Mouse (Mus musculus) T-helper 2 cell (primary cell): ENCODE data around the gene Arsb.

ENCODE experiments used
- in situ Hi-C: fragments of 300-600 bp; cut with MboI, MseI; formaldehyde crosslinking; loops from one replicate; pipeline ENCODE4 v1.15.1; 2025; ENCODE audit warnings: high pct_unique_total_duplicates

Arsb gene

DNA sequence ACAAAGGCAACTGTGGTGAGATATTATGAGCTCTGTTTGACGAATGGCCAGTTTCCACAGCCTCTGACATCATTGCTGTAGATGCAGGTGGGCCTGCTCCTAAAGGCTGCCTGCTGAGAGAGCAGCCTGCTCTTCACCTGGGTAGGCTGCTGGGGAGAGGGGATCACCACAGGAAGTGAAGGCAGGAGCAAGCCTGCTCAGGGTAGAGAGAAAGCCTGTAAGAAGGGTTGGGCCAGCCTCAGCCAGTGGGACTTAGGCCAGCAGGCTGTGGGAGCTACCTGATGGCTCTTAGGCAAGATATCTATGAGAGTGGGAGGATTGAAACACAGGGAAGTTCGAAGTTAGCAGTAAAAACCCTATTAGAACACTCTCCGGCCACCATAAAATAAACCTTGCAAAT, 117.5 kb downstream of the Arsb start:
- in situ Hi-C loops, result no loop called here

DNA sequence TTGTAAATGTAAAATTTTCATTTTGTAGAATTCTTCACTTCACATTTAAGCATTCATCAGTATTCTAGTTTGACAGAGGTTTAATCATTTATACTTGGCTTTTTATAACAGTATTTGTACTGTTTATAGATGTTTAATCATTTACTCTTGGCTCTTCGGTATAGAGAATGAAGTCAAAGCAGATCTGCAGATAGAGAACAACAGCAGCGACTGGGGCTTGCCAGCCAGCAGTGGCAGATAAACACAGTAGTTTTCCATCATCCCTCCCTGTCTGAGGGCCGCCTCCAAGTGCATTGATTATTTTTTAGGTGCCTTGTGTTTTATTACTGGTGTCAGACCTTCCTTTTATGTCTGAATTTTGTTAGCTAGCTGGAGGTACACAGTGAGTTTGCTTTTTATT, 118.6 kb downstream of the Arsb start:
- in situ Hi-C loops, result no loop called here

DNA sequence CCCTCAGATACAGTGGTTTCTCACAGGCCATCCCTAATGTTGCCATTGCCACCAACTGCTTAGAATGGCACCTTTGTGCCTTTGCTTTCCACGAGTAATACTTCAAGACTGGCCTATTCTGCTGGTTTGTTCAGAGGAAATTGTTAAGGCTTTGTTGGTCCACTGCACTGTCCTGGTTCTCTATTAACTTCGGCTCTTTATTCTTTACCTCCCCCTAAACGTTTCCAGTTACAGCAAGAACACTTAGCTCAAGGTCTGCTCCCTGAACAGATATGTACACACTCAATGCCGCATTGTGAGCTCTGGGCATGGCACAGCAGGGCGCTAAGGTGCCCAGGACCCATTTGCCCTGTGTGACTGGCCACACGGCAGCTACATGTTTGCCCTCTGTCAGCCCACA, 119.8 kb downstream of the Arsb start:
- in situ Hi-C loops, result no loop called here

DNA sequence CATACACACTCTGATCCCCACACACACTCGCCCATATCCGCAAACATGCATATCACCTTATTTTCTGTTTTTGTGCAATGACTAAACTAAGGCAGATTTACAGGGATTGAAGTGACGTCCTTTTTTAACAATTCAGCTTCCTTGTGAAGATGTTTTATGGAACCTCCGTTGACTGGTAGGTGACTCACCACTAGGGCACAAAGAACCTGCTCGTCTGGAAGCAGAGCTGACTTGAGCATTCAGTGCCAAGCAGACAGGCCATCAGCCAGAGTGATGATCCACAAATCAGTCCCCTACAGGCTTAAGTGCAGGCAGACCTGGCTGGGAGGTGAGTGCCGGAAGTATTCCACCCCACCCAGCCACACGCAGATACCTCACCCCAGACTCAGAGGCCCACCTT, 120.7 kb downstream of the Arsb start:
- in situ Hi-C loops, result no loop called here

DNA sequence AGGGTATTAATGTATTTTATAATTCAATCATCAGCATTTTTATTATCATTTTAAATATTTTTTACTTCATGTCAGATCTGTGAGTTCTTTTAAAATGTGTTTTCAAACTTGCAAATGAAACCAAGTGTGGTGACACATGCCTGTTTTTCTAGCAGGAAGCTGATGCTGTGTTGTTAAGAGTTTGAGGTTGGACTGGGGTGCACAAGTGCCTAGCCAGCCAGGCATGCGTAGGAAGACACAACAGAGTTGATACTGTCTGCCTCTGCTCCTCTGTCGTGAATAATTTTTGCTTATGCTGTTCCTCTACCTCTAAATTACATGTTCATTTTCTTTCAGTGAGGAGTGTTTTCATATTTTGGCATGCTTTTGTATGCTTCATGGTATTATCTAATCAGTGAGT, 122.7 kb downstream of the Arsb start:
- in situ Hi-C loops, result no loop called here

DNA sequence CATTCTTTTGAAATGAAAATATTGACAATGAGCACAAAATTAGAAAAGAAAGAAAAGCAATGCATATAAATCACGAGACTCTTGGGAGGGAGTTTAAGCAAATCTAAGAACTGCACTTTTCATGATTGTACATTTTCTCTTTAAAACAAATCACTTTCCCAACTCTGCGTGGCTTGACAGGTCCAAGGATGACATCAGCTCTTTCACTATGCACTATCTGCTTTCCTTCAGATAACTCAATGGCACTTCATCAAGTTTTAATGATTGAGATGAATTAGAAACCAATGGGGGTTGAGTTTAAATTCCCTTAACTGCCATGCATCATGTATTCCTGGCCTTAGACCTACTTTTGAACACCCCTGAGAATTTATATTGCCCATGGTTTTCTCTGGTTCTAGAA, 124.0 kb downstream of the Arsb start:
- in situ Hi-C loops, result no loop called here

DNA sequence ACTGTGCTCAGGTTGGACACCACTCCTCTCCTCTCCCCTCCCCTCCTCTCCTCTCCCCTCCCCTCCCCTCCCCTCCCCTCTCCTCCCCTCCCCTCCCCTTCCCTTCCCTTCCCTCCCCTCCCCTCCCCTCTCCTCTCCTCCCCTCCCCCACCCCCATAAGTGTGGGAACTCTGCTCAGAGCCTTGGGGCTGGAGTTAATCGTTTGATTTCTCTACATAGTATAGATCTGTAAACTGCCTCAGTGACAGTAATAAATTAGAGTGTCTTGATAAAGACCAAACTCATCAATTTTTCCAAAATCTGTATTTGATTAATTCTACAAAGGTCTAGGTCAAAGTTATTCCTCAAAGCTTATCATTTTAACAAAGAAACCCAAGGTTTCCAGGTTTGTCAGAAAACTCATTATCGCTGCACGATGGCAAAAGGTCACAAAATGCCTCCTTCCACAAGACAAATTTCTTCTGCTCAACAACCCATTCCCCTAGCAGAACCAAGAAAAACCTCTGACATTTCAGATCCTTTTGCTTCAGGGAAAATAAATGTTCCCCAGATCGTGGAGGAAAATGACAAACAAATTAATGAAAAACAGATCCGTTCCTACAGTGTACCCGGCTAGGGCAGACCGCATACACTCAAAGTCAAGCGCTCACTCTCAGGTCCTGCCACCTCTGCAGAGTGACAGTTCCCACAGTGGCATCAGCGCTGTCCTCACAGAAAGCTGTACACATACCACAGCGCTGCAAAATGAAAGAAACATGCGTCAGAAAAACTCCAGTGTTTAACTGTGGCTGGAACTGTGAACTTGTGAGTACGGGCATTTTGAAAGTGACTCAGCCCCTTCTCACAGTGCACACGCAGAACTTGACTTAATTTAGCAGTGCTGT, 126.8 kb downstream of the Arsb start:
- in situ Hi-C loops, result no loop called here

DNA sequence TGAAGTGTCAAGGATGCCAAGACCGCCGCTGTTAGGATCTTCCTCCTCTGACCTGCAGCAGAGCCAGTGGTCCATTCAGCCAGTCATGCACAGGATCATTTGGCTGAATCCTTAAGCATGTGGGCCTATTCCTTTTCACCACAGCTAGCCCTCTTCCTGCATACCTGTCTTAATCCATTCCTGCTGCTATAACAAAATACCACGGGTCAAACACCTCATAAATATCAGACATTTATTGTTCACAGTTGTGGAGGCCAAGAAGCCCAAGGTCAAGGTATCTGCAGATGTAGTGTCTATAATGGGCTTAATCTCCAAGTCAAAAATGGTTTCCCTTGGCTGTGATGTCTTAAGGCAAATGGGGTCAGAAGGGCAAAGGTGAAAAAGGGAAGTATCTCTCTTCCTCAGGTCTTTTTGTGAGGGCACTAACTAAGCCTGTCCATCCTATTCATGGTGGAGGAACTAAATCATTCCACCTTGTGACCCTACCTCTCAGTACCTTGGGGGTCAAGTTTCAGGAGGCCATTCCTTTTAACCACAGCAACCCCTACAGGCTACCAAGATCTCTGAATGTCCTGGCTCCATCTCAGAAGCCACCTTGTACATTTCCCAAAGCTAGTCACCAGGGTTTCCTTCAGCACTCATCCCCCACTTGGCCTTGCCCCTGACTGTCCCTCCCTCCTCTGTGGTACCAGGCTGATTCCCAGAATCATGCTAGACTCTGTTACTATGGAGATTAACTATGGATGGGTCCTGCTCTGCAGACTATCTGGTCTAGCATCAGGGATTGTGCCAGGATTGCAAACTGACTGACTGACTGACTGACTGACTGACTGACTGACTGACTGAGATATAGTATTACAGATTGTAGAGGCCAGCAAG, 128.2 kb downstream of the Arsb start:
- in situ Hi-C loops, result loop anchor here (5.0 kb wide), 1 partner anchor 103 kb away; no protein-coding TSS in a partner anchor

DNA sequence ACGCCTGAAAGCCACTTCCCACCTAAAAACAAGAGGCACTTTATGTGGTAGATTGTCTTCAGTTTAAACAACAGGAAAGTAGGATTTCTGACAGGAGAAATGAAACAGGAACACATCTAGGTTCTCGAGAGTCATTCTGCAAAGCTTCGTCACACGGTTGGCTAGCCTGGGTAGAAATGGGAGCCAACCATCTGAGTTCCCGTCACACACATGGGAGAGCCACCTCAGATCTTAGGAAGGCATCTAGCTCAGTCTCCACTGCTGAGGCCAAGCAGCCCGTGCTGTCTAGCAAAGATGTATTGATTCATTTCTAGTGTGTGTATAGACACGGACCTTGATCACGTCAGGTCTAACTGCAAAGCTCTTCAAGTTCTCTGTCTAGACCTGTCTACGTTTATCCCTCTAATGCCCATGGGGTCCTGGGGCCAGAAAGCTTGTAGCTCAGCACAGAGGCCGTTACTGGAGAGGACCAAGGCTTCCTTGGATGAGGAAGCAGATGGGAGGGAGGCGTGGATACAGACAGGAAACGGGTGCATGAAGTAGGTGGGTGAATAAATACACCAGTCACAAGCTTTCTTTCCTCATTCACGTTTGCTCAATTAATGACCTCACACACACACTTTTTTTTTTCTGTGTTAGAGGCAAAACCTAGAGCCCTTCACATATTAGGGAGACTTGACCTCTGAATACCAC, 129.7 kb downstream of the Arsb start:
- in situ Hi-C loops, result loop anchor here (5.0 kb wide), 1 partner anchor 101 kb away; no protein-coding TSS in a partner anchor

DNA sequence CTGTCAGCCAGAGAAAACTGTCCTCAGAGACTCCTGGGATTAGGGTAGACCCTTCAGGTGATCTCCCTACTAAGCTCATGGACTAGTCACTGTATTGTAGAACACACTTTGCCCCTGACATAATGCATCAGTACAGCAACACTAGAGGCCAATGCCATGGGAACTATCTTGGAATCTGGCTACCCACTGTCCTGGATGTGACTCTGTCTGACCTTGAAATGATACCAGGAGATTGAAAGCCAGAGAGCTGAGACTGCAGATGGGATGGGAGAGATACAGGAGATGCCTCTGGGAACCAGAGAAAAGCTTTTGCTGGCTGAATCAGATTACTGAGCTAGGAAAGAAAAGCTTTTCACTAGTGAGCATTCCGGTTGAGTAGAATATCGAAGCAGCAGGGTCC, 130.7 kb downstream of the Arsb start:
- in situ Hi-C loops, result loop anchor here (5.0 kb wide), 1 partner anchor 100 kb away; no protein-coding TSS in a partner anchor

DNA sequence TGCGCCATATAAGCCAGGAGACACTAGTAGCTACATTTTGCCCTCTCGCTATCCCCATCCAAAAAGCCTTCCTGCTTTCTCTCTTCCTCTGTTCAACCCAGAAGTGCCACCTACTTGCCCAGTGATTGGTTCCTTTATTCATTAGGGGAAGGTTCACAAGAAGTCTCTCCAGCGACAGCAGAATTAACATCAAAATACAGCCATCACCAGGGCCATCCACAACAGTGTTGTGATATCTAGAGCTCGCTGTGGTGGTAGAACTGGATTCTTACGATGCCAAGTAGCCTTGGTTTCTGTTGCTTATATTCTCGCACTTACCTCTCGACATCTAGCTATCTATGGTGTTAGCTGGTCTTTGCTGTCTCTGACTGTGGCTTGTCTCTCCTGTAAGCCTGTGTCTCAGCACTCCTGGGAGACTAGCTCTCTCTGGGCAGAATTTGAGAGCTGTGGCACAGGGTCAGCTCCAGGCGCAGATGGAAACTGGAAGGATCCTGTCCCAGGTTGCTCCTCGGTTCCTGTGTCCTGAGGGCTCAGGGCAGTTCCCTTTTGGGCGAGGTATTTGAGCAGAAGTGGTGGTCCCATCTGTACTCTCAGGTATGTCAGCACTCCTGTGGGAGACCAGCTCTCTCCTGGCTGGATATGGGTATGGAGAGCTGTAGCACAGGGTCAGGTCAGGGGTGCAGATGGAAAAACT, 135.3 kb downstream of the Arsb start:
- in situ Hi-C loops, result no loop called here

DNA sequence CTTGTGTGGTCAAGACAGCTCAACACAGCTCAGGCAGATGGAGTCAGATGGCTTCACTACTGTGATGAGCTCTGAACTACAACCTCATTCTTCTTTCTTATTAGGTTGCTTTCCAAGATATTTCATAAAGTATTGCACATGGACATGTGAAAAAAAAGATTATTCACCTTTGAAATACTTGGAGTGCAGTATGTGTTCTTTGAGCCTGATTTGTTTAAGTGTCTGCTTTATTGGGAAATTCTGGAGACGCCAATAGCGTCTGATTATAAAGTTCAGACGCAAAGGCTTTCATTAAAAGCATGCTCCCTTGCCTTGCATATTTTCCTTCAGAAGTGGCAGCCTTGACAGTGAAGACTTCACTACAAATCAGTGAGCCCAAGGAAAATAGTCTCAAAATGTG, 136.5 kb downstream of the Arsb start:
- in situ Hi-C loops, result no loop called here

DNA sequence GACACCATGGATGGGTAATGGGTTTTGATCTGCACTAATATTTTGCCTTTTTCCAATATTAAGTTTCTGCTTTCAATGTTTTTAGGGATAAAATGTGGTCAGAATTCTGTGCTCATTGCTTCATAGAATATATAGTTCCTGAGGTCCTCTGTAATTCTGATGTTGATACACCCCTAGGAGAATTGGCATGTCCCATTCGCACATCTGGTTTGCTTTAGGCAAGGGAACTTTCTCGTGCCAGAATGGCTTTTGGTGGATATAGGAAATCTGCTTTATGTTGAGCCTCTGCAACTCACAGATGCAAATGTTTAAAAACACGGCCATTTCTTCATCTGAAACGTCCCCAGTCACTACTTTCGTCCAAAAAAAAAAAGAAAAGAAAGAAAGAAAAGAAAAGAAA, 138.4 kb downstream of the Arsb start:
- in situ Hi-C loops, result no loop called here

DNA sequence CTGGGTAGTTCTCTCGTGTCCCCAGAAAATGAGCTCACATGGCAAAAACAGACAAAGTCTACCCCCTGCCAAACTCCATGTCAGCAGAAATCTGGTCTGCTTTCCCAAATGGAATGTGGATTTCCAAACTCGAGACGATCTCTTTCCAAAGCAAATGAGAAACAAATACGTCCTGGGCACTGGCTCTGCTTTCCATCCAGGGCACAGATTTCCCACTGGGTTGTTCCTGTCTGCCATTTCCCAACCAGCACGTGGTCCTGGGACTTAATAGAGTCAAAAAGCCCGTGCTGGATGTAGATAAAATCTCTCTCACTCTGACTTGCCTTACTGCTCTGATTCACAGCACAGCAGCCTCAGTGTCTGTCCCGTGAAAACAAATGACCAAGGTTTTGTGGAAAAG, 139.6 kb downstream of the Arsb start:
- in situ Hi-C loops, result no loop called here

DNA sequence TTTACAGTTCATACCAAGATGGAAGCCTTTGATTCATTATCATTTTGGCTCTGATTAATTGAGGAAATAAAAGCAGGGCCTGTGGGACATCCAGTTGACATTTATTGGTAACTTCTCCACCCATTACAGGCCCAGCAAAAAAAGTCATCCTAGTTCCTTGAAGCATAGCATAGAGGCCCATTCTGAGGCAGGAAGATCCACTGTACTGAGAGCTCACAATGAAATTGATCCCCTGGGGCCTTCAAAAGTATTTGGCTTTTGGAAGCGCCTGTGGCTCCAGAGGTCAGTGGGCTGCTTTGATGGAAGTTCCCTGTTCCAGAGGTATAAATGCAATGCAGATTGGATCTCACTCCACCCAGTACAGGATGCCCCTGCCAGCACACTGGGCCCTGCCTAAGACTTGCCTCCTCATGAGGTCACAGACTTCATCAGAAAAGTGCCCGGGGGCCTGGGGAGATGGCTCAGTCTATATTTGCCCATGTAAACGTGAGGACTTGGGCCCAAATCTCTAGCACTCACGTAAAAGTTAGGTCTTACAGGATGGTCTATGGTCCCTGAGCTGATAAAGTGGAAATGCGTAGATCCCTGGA, 141.0 kb downstream of the Arsb start:
- in situ Hi-C loops, result no loop called here

DNA sequence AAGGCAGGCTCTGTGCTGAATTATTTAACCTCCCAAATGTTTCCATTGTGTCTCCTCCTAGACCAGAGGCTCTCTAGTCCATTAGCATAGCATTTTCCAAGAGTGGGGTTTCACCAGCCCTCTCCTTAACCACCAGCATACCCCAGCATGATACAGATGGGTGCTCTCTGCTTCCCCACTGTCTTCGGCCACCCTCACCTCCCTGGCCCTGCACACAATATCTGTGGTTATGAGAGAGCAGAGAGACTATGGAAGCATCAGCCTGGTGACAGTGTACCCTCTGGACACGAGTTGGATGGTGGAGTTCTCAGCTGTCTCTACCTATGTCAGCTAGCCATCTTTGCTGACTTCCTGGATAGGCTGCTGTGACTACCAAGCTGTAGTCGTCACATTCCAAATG, 142.8 kb downstream of the Arsb start:
- in situ Hi-C loops, result no loop called here

DNA sequence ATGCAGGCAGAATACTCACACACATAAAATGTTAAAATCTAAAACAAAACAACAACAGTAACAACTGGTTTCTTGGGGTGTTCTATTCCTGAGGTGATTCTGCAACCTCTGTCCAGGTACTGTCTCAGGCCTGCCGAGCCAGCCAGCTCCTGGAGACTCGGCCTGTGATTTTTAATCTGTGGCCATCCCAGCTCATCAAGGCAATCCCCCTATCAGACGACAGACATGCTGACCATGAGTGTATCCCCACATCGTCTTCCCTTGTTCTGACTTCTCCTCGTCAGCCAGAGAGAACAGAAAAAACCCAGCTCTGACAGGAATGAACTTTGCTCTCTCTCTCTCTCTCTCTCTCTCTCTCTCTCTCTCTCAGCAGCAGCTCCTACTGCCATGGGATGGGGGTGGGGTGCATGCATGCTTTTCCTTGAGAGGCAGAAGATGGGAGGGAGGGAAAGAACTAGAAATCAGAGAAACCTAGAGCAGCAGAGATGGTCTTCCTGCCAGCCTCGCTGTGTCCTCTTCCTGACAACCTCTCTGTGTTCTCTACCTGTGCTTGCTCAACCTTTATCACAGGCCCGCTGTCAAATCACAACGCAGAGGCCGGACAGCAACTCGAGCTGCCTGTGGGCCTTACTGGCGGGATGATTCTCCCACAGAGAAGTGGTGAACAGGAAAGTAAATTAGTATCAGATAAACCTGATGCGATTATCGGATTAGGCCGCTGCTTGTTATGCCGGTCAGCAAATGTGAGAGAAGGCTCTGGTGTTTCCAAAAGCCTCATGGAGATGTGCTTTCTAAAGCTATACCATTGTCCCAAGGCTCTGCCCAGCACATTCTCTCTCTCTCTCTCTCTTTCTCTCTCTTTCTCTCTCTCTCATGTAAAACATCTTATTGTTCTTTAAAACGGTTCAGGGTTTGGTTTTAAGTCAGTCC, 144.5 kb downstream of the Arsb start:
- in situ Hi-C loops, result no loop called here

DNA sequence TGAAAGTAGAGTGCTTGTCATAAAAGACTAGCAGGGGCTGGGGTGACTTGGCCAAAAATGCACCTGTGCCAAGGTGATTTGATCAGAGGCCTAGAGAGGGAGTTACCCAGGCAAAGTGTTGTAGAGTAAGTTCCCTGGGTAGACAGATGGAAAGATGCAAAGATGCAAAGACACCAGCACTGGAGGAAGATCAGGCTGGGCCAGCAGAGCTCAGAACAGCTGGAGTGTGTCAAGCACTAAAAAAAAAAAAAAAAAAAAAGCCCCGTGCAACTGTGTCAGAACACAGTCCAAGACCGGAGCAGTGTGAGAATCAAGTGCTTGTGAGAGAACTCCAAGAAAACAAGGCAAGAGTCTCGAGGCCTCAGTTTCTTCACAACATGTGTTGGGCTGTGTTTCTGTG, 148.1 kb downstream of the Arsb start:
- in situ Hi-C loops, result no loop called here

DNA sequence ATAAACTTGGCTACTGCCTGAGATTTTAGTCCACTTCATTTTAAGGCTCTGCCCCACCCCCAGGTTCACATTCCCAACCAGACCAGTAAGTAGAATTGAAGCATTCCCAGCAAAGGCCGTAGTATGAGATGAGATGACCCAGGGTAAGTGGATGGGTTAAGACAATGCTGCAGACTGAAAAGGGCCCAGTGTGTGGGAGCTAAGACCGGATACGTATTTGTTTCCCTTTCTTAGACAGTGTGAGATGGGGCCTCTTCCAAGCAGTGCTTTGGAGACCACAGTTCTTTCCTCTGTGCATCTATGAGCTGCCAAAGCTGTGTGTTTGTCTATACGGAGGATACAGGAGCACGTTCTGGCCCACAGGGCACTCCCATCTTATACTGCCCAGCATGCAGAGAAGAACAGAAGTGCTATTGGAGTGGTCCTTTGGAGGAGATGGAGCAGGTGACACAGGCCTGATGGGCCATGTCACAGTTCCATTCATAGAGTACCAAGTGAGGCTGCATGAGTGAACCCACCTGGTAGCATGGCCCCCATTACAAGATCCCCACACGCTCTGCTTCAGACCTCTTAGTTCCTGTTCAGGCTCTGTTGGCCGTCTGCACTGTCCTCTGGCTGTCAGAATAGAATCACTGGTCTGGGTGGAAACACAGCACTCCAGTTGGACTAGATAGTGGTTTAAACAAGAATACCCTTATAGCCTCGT, 148.8 kb downstream of the Arsb start:
- in situ Hi-C loops, result no loop called here
